Mouse (Mus musculus): ENCODE measurements around the gene Snrnp70.

Gene Snrnp70

DNA sequence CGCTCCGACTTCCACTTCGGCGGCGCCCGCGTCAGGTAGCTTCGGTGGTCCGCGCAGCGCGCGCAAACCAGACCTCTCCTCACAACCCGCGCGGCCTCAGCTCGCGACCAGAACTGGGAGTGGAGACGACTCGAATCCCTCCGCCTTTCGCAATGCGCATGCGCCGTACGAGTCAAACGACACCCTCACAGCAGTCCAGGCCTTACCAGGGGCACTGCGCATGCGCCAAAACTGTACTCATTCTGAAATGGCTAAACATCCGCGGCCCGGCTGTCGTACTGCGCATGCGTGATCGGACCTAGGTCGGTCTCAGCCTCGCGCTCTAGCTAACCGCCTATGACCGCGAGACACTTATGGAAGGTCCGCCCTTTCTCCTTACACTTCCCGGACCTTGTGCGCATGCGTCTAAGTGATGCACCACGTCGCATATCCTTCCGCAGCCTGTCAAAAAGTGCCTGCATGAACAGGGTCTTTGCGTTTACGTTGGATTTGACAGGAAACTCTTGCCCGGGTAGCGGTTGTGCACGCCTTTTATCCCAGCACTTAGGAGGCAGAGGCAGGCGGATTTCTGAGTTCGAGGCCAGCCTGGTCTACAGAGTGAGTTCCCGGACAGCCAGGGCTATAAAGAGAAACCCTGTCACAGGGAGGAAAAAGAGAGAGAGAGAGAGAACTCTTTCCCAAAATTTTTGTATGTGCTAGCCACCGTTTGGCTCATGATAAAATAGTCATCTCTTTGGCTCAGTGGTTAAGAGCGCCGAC lies at the start of gene Snrnp70:
TSS of gene Snrnp70 (minus strand) at position 165 of the 759 bp plus-strand sequence.
- DNase-seq (ENCODE audit: low spot score) = peak; percentile 100

- no peak for DNase-seq (ENCODE audit: low spot score)
These were observed 48.2 kb upstream of the Snrnp70 start for GRCm38 (mm10) chr7:45443526-45444420.

DNA sequence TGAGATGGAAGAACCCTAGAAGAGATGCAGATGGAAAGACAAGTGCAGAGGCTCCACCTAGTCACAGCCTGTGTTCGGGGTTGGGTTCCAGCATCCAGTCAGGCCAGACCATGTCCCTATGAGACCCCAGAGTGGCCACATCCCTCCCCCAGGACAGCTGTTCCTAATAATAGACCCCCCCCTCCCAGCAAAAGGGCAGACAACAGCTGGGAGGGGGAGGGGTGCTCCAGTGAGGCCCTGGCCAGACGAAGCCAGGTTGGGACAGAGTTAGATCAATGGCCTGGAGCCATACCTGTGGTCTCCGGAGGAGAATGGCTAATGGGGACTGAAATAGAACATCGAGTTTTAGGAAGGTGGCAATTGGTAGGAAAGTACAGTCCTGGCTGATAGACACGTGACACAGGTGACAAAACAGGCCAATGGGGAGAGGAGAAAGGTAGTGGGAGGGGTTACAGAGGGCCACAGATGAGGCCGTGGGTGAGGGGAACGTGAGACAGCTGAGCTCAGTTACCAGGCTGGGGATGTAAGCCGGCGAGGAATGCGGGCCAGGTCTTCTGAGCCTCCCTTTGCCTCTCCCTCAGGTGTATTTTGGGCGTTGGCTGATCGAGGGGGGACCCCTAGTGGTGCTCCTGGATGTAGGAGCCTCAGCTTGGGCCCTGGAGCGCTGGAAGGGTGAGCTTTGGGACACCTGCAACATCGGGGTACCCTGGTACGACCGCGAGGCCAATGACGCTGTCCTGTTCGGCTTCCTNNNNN lies 42.2 kb upstream of the Snrnp70 start, which contains the start of gene Ruvbl2:
TSS of gene Ruvbl2 (minus strand) at position 576 of the 756 bp plus-strand sequence.
- no peak for DNase-seq (ENCODE audit: low spot score)

DNA sequence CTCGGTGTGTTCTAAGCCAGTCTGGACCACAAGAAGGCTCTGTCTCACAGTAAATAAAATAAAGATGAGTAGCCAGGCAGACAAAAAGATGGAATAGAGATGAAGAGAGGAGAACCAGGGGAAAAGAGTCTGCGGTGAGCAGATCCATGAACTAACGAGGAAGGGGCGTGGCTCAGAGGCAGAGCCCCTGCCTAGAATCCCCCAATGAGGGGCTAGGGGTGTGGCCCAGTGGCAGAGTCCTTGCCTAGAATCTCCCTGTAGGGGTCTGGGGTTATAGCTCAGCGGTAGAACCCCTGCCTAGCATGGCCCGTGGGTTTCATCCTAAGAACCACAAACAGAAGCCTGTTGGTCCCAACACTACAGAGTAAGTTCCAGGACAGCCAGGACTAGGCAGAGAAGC lies 41.5 kb upstream of the Snrnp70 start:
- no peak for DNase-seq (ENCODE audit: low spot score)

DNA sequence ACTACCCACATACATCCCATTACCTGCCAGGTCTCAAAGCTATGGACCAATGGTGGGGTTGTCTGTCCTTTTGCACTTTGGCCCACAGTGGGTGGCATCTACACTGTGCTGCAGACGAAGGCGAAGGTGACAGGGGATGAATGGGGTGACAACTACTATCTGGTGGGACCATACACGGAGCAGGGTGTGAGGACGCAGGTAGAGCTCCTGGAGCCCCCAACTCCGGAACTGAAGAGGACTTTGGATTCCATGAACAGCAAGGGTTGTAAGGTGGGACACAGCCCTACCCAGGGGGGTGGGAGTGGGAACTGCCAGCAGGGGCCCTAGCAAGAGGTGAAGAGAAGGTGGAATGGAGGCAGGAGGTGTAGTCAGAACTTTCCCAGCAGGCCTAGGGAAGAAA lies 40.9 kb upstream of the Snrnp70 start:
- no peak for DNase-seq (ENCODE audit: low spot score)

- DNase-seq (ENCODE audit: low spot score) = peak; percentile 54
These were observed 39.5 kb upstream of the Snrnp70 start for GRCm38 (mm10) chr7:45435038-45435437.

GRCm38 (mm10) chr7:45434203-45435015 lies 38.9 kb upstream of the Snrnp70 start, which contains the start of gene Gys1:
Gene Gys1, plus strand, starts transcription at chr7:45434844.
- DNase-seq (ENCODE audit: low spot score) = peak; percentile 99

DNA sequence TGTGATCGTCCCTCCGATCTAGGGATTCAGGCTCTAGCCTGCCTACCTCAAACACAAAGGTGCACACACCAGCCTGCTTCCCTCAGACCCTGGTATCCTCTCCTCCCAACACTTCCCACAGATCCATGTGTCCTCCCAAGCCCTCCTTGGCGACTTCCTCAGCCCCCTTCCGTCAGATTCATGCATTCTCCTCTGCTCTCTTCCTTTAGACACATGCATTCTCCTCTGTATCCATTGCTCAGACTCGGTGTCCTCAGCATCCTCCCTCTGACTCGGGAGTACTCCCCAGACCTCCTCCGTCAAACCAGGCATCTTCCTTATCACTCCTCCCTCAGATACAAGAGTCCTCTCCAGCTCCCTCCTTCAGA lies 38.3 kb upstream of the Snrnp70 start:
- no peak for DNase-seq (ENCODE audit: low spot score)

DNA sequence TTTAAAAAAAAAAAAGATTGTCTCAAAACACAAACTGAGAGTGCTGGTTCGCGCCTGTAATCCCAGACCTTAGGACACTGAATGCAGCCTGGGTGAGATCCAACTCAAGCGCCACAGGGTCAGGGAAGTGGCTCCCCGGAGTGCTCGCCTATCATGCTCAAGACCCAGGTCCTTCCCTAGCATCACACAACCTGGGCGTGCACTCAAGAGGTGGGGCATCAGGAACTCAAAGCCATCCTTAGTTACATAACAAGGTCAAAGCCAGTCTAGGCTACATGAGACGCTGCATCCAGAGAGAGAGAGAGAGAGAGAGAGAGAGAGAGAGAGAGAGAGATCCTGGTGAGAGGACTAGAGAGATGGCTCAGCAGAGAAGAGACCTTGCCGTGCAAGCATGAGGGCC lies 31.0 kb upstream of the Snrnp70 start:
- DNase-seq (ENCODE audit: low spot score) = no peak

DNA sequence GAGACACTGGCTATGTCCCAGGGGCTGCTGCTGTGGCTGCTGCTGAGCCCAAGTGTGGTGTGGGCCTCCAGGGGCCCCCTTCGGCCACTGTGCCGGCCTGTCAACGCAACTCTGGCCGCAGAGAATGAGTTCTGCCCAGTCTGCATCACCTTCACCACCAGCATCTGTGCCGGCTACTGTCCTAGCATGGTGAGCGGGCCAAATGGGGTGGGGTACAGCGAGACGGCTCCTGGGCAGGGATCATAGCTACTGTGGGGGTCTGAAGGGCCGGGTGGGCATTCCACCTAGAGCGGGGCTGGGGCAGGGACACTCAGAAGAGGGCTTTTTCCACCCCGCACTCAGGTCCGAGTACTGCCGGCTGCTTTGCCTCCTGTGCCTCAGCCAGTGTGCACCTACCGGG lies 25.7 kb upstream of the Snrnp70 start:
- DNase-seq (ENCODE audit: low spot score) = no peak

GRCm38 (mm10) chr7:45420615-45420919 lies 25.0 kb upstream of the Snrnp70 start, which contains the start of gene Lhb:
Gene Lhb, plus strand, starts transcription at chr7:45420820.
- no peak for DNase-seq (ENCODE audit: low spot score)

DNA sequence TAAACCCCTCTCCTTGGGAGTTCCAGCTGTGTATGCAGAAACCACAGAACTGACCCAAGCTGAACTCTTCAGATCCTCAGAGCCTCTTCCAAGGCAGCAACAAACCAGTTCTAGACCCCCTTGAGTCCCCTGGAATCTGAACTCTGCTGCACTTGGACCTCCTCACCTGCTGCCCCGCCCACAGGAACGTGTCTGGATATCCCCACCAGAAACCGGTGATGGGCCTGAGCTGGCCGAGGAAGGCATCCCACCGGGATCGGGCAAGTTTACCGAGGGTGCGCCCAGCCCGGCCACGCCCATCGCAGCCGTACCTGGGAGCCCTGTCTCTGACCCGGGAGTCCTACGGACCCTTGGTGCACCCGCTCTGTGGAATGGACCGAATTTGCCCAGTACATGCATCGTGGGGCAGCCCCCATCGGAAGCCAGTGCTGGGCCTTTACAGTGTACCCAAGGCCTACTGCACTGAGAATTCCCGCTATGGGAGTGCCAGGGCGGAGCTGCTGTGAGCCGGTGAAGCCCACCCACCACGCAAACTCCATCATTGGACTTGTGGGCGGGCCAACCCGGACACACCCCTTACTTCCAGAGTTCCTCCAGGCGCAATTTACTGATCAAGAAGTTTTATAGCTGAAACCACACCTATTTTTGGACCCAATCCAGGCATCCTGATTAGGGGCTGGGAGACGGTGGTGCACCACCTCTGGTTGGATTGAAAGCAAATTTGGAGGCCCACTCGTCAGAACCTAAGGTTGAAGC lies 24.5 kb upstream of the Snrnp70 start:
- DNase-seq (ENCODE audit: low spot score) = no peak

DNA sequence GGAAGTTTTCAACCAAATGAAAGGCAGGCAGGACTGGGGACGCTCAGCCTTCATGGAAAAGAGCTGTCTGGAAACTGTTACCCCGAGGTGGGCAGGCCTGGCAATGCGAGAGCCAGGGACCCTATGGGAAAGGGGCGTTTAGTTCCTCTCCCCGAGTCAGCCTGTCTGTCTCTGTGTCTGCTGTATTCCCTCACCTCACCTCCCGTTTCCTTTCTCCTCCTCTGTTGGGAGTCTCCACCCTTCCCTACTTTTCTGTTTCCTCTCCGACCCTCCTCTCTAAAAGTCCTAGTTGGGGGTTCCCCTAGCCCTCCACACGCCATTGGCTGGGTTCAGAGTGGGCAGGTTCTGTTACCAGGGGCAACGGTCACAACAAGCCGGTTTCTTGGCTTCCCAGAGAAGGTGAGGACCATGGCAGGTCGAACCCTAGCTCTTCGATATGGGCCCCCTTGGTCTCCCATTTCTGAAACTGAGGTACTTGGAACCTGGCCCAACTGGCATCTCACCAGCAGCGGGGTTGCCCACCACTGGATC lies 22.5 kb upstream of the Snrnp70 start:
- DNase-seq (ENCODE audit: low spot score) = no peak

GRCm38 (mm10) chr7:45415636-45416035 lies 20.1 kb upstream of the Snrnp70 start:
- no peak for DNase-seq (ENCODE audit: low spot score)

DNA sequence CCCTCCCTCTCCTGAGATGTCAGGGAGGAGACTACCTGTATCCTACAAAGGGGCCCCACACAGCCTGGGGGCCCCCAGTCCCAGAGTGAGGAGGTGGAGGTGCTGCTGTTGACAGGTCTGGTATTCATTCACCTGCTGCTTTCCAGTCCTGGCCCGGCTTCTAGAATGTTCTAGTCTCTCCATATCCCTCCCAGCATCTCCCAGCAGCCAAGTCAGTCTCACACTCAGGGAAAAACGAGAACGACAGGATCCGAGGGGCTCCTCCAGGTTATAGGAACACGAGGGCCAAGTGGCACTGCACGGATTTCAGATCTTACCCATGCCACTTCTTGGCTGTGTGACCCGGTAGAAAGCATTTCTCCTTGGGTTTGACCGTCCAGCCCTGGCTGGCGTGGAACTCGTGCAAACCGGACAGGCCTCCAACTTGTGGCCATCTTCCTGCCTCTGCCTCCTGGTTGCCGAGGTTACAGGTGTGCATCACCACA lies 19.2 kb upstream of the Snrnp70 start:
- no peak for DNase-seq (ENCODE audit: low spot score)

DNA sequence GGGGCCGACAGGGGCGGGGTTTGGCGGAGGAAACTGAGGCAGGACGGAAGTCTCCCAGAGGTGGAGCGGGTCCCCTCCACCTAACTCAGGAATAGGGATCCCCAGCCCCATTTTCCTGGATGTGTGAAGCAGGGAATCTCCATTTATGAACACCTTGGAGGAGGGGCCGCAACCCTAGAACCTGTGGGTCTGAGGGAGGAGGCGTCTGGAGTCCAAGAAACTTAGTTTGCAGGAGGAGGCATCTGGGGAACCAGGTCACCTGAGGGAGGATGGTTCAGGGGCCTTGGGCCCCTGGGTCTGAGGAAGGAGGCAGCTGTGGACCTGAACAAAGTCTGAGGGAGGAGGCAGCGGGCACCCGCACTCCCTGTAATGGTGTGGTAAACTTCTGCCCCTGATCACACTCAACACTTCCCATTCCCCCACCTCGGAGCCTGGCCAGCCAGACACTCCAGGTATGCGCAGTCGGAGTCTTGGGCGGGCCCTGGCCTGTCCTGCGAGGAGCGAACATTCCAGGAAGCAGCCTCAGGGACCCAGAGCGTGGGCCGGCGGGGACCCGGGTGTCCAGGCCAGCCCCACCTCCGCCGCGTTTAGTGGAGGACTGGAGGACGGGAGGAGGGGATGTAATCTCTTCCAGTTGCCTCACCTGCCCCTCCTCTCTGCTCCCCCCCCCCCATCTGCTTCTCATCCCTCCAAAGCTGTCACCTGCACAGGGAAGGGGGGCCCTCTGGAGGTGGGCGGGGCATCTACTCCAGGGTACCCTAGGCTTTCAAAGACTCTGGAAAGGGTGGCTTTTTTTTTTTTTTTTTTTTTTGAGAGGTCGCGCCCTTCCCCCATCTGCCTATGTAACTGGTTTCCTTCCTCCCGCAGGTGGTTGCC lies 18.6 kb upstream of the Snrnp70 start:
- DNase-seq (ENCODE audit: low spot score) = no peak

- DNase-seq (ENCODE audit: low spot score) = no peak
These were observed 17.7 kb upstream of the Snrnp70 start, which contains the start of gene Ntf5 for GRCm38 (mm10) chr7:45413113-45413863. Gene Ntf5, plus strand, starts transcription at chr7:45413695.

GRCm38 (mm10) chr7:45412421-45412820 lies 16.9 kb upstream of the Snrnp70 start:
- no peak for DNase-seq (ENCODE audit: low spot score)

All from adipocyte (in vitro differentiated cells).